Mouse (Mus musculus): ENCODE results near the gene Terf2. TPM values are rescaled to one million over a fixed set of nuclear protein-coding genes. Genes with fewer than 3 reads are reported as not detected.

Terf2 gene
- polyA plus RNA-seq (2012; rRNA removed), result 8.7 and 12.2 TPM in 2 replicates

DNA sequence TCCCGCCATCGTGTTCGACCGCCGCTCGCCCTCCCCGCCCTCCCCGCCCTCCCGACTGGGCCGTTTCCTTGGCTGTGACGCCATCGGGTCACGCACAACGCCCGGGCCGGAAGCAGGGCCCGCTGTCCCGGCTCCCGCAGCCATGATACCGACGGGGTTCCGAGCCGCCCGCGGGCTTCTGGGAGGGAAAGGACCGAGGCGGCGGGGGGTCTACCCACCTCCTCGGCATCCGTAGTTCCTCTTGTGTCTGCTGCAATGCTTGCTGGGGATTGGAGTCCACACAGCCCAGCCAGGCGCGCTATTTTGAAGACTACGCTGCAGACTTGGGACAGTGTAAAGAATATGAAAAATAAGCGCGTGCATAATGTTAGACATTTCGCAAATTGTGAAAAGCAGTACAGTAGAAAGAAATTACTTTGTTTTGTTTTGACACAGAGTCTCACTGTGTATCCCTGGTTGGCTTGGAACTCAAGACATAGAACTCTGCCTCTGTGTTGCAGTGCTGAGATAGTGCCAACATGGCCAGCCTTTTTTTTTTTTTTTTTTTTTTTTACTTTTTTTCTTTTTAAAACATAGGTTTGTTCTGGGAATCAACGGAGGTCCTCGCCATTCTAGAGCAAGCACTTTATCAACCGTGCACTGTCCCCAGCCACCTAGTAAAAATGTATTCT, at the start of gene Terf2:
TSS of gene Terf2 (minus strand) at position 182 of the 671 bp plus-strand sequence.
- peak; percentile 98 for DNase-seq
- 4% methylated on average over 39 of the region's 39 CpGs for WGBS
- H3K4me1 ChIP-seq (ENCODE audit: control insufficient read depth, insufficient read depth, low read length), result no peaks in the 10 kb centered on the region; the same call in 1 of the 2 replicates
- no peaks in the 10 kb centered on the region for H3K36me3 ChIP-seq (ENCODE audit: control insufficient read depth, insufficient read depth, low read length)
- H3K4me3 ChIP-seq (ENCODE audit: insufficient read depth, low read depth, low read length), result peak within 1 kb of the TSS; percentile 79
- peak within 1 kb of the TSS; percentile 51 for H3K27ac ChIP-seq (ENCODE audit: insufficient read depth, low read depth, low read length)
- TF ChIP-seq CTCF (conservative IDR thresholded peaks at IDR 0.05; ENCODE audit: insufficient read depth, insufficient read length, low read depth, low read length) (no peak), POLR2A (IDR thresholded peaks at IDR 0.05; ENCODE audit: low read depth, low read length) (no peak)
- no peaks in the 10 kb centered on the region for H3K27me3 ChIP-seq (replicated peaks; ENCODE audit: control insufficient read depth, insufficient read depth, low read length)

DNA sequence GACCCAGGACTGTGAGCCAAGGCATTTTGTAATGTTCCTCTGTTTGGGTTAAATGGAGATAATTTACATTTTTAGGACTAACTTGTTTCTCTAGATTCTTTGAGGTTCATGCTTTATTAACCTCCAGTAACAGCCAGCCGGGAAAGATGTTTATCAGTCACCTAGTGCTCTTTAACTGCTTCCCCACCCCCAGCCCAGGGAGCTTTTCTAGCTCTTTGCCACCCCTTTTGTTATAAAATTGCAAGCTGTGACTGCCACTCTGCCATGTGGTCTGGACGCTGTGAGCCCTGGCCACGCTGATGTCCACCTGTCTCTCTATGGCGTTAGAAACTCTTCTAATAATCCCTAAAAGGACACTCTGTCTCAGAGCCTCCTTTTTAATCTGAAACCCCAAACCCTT, 47.2 kb upstream of the Terf2 start:
- Histone ChIP-seq H3K27ac (ENCODE audit: insufficient read depth, low read depth, low read length) (peak overlapping the region; percentile 99), H3K36me3 (ENCODE audit: control insufficient read depth, insufficient read depth, low read length) (no peaks in the 10 kb centered on the region), H3K4me3 (ENCODE audit: insufficient read depth, low read depth, low read length) (no peak overlapping the region), H3K4me1 (ENCODE audit: control insufficient read depth, insufficient read depth, low read length) (peaks cover 23% of the 10 kb centered on the region), H3K27me3 (replicated peaks; ENCODE audit: control insufficient read depth, insufficient read depth, low read length) (no peaks in the 10 kb centered on the region)
- no peak for TF ChIP-seq POLR2A (IDR thresholded peaks at IDR 0.05; ENCODE audit: low read depth, low read length)
- WGBS, result 43% methylated on average over 4 of the region's 4 CpGs
- DNase-seq, result peak; percentile 75

DNA sequence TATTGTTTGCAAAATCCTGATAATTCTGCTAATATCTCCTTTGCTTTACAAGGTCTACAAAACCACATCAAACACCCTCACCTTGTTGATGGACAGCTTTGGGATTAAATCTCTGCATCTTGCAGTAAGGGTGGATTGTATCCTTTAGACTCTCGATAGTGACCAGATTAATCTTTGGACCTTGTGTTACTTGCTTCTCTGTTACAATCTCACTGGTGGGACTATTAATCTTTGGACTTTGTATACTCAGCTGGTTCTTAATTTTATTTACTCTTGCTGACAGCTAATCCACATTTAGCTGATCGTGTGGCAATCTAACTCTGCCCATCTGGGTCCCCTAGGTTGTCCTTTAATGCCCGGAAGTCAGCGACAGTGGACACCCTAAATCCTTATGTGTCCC, 46.2 kb upstream of the Terf2 start:
- 48% methylated on average over 4 of the region's 4 CpGs for WGBS
- no peak overlapping the region for H3K4me3 ChIP-seq (ENCODE audit: insufficient read depth, low read depth, low read length)
- TF ChIP-seq POLR2A (IDR thresholded peaks at IDR 0.05; ENCODE audit: low read depth, low read length), result no peak
- TF ChIP-seq CTCF (conservative IDR thresholded peaks at IDR 0.05; ENCODE audit: insufficient read depth, insufficient read length, low read depth, low read length), result no peak
- no peaks in the 10 kb centered on the region for H3K27me3 ChIP-seq (replicated peaks; ENCODE audit: control insufficient read depth, insufficient read depth, low read length)
- H3K36me3 ChIP-seq (ENCODE audit: control insufficient read depth, insufficient read depth, low read length), result no peaks in the 10 kb centered on the region
- peak overlapping the region; percentile 99 for H3K27ac ChIP-seq (ENCODE audit: insufficient read depth, low read depth, low read length)
- peak; percentile 87 for DNase-seq
- peaks cover 28% of the 10 kb centered on the region for H3K4me1 ChIP-seq (ENCODE audit: control insufficient read depth, insufficient read depth, low read length)

DNA sequence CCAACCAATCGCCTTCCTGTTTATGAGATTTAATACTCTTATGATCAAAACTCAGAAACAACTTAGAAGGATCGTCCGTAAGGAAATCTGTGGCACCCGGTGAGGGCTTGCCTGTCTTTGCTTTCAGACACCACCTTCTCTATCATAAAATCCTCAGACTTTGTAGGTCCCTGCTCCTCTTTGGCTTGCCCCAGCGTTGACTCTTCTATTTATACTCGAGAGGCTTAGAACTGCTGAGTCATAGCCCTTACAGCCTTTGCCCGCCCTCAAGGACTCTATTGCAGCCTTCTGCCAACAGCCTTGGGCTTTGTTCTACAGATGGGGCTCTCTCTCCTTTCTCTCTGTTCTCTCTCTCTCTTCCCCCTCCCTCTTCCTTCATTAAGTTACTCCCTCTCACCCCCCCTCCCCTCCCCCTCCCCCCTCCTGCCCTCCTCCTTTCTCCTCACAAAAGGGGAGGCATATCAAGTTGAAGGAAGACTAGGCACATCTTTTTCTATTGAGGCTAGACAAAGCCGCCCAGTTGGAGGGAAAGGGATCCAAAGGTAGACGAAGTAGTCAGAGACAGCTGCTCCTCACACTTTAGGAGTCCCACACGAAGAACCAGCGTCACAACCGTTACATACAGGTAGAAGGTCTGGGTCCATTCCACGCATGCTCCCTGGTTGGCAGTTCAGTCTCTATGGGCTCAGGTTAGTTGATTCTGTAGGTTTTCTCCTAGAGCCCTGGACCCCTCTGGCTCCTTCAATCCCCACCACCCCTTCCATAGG, 43.5 kb upstream of the Terf2 start:
- Histone ChIP-seq H3K36me3 (ENCODE audit: control insufficient read depth, insufficient read depth, low read length) (no peaks in the 10 kb centered on the region), H3K27ac (ENCODE audit: insufficient read depth, low read depth, low read length) (peak overlapping the region; percentile 92), H3K27me3 (replicated peaks; ENCODE audit: control insufficient read depth, insufficient read depth, low read length) (no peaks in the 10 kb centered on the region), H3K4me3 (ENCODE audit: insufficient read depth, low read depth, low read length) (no peak overlapping the region), H3K4me1 (ENCODE audit: control insufficient read depth, insufficient read depth, low read length) (peaks cover 42% of the 10 kb centered on the region)
- no peak for TF ChIP-seq POLR2A (IDR thresholded peaks at IDR 0.05; ENCODE audit: low read depth, low read length)
- no peak for TF ChIP-seq CTCF (conservative IDR thresholded peaks at IDR 0.05; ENCODE audit: insufficient read depth, insufficient read length, low read depth, low read length)
- 52% methylated on average over 13 of the region's 13 CpGs for WGBS
- peak; percentile 90 for DNase-seq

DNA sequence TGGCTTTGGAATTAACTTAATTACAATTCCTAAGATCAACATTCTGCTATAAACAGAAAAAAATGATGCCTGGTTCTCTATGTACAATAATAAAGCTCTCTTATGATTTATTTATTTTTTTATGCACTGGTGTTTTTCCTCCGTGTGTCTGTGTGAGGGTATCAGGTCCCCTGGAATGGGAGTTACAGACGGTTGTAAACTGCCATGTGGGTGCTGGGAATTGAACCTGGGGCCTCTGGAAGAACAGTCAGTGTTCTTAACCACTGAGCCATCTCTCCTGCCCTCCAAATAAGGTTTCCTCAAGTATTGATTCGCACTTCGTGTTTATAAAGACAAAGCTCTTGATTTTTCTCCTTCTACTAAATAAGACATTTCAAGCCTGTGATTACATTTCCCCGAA, 42.0 kb upstream of the Terf2 start:
- TF ChIP-seq CTCF (conservative IDR thresholded peaks at IDR 0.05; ENCODE audit: insufficient read depth, insufficient read length, low read depth, low read length), result no peak
- no peak for TF ChIP-seq POLR2A (IDR thresholded peaks at IDR 0.05; ENCODE audit: low read depth, low read length)
- 89% methylated on average over 5 of the region's 5 CpGs for WGBS
- Histone ChIP-seq H3K4me1 (ENCODE audit: control insufficient read depth, insufficient read depth, low read length) (peaks cover 47% of the 10 kb centered on the region), H3K36me3 (ENCODE audit: control insufficient read depth, insufficient read depth, low read length) (no peaks in the 10 kb centered on the region), H3K27ac (ENCODE audit: insufficient read depth, low read depth, low read length) (0 out of 2 replicates have a peak overlapping the region, but pooled peaks have one; percentile 17), H3K27me3 (replicated peaks; ENCODE audit: control insufficient read depth, insufficient read depth, low read length) (no peaks in the 10 kb centered on the region), H3K4me3 (ENCODE audit: insufficient read depth, low read depth, low read length) (no peak overlapping the region)
- DNase-seq, result no peak

DNA sequence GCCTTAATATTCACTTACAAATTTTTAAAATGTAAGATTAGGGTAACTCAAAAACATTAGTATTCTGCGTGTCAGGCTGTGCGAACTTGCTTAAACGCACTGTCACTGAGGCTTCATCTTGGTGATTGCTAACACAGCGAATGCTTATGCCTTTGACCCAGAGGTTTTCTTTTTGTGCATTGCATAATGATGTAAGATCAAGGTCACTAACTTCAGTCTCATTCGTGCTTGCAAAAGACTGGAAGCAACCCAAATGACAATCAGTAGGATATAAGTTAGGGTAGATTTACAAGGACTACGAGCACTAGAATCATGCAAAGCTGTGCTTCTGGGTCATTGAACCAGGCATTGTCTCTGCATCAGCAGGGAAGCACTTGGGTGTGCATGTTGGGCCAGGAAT, 41.2 kb upstream of the Terf2 start:
- peak overlapping the region; percentile 76; the same call in 1 of the 2 replicates for H3K27ac ChIP-seq (ENCODE audit: insufficient read depth, low read depth, low read length)
- DNase-seq, result no peak
- 49% methylated on average over 6 of the region's 6 CpGs for WGBS
- TF ChIP-seq CTCF (conservative IDR thresholded peaks at IDR 0.05; ENCODE audit: insufficient read depth, insufficient read length, low read depth, low read length), result no peak
- no peak for TF ChIP-seq POLR2A (IDR thresholded peaks at IDR 0.05; ENCODE audit: low read depth, low read length)
- H3K4me1 ChIP-seq (ENCODE audit: control insufficient read depth, insufficient read depth, low read length), result peaks cover 49% of the 10 kb centered on the region
- H3K36me3 ChIP-seq (ENCODE audit: control insufficient read depth, insufficient read depth, low read length), result no peaks in the 10 kb centered on the region
- no peaks in the 10 kb centered on the region for H3K27me3 ChIP-seq (replicated peaks; ENCODE audit: control insufficient read depth, insufficient read depth, low read length)
- no peak overlapping the region for H3K4me3 ChIP-seq (ENCODE audit: insufficient read depth, low read depth, low read length)

DNA sequence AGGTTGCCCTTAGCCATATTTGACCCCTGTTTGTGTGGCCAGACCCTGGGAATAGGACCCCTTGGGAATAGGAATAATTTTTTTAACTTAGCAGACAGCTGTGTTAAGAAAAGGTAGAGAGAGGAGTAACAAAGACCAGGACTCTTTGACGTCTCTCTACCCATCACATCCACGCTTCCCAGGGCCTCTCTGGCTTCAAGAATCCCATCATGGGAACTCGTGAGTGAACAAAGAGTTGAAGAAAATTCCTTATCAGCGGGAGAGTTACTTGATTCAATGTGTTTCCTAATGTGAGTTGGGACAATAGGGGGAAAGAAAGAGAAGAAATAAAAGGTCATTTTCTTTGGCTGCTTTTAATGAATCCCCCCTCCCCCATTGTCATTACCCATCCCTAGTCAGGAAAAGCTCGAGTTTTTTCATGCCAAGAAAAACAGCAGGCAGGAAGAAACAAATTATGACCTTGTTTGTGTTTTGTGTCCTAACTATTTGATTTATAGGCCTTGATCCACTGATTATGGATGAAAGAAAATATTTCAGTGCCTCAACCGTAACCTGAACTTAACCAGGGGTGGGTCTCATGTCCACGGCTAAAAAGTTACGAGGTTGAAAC, 39.8 kb upstream of the Terf2 start:
- no peaks in the 10 kb centered on the region for H3K27me3 ChIP-seq (replicated peaks; ENCODE audit: control insufficient read depth, insufficient read depth, low read length)
- DNase-seq, result peak; percentile 80
- no peaks in the 10 kb centered on the region for H3K36me3 ChIP-seq (ENCODE audit: control insufficient read depth, insufficient read depth, low read length)
- H3K4me3 ChIP-seq (ENCODE audit: insufficient read depth, low read depth, low read length), result no peak overlapping the region
- WGBS, result 39% methylated on average over 8 of the region's 8 CpGs
- H3K4me1 ChIP-seq (ENCODE audit: control insufficient read depth, insufficient read depth, low read length), result peaks cover 50% of the 10 kb centered on the region
- no peak for TF ChIP-seq POLR2A (IDR thresholded peaks at IDR 0.05; ENCODE audit: low read depth, low read length)
- TF ChIP-seq CTCF (conservative IDR thresholded peaks at IDR 0.05; ENCODE audit: insufficient read depth, insufficient read length, low read depth, low read length), result no peak
- H3K27ac ChIP-seq (ENCODE audit: insufficient read depth, low read depth, low read length), result peak overlapping the region; percentile 98
